Mouse (Mus musculus) forebrain, embryonic 16.5 days (tissue): Measurements from ENCODE around the gene Pitx1. TPM values are rescaled to one million over a fixed set of nuclear protein-coding genes. Genes with fewer than 3 reads are reported as not detected.

Experiments used
- ATAC-seq: fragments of 200-750 bp; cut with Nextera tagmentation; 2 replicates; pipeline ENCODE4 v1.8.0; 2017; ENCODE audit warnings: mild to moderate bottlenecking, moderate library complexity
- H3K27ac ChIP-seq: fragments of 300-500 bp; sonication (generic); 2 replicates; pipeline ENCODE4 v1.5.1; 2014; ENCODE audit warnings: low read length, control low read depth
- H3K27me3 ChIP-seq: fragments of 300-500 bp; sonication (generic); replicated peaks from 2 replicates; pipeline ENCODE4 v1.6.1; 2014; ENCODE audit warnings: low read length; ENCODE audit not compliant: control insufficient read depth, insufficient read depth
- H3K36me3 ChIP-seq: fragments of 300-500 bp; sonication (generic); 2 replicates; pipeline ENCODE4 v1.6.1; 2014; ENCODE audit not compliant: control insufficient read depth, insufficient read depth
- H3K4me1 ChIP-seq: fragments of 300-500 bp; sonication (generic); replicated peaks from 2 replicates; pipeline ENCODE4 v1.6.1; 2014; ENCODE audit warnings: low read length; ENCODE audit not compliant: control insufficient read depth, insufficient read depth
- H3K4me2 ChIP-seq: fragments of 300-500 bp; sonication (generic); 2 replicates; pipeline ENCODE4 v1.6.1; 2014; ENCODE audit warnings: mild to moderate bottlenecking, low read length, control low read depth
- H3K4me3 ChIP-seq: fragments of 300-500 bp; sonication (generic); replicated peaks from 2 replicates; pipeline ENCODE4 v1.5.1; 2014; ENCODE audit warnings: mild to moderate bottlenecking, low read length, control low read depth
- H3K9ac ChIP-seq: fragments of 300-500 bp; sonication (generic); replicated peaks from 2 replicates; pipeline ENCODE4 v1.6.1; 2014; ENCODE audit warnings: low read depth, low read length, control low read depth
- H3K9me3 ChIP-seq: fragments of 300-500 bp; sonication (generic); 2 replicates; pipeline ENCODE4 v1.6.1; 2016; ENCODE audit warnings: low read length; ENCODE audit not compliant: control insufficient read depth
- WGBS: fragments of 180-500 bp; shearing (Covaris S2); extraction: QIAGEN DNeasy Blood & Tissue Kit; methylation state at CpG from one replicate; pipeline ENCODE4 v1.1.7; 2014; 5-methylcytosine and 5-hydroxymethylcytosine counted together
- polyA plus RNA-seq: library from polyadenylated mRNA; unstranded; fragments of >200 nt; fragmentation: Nextera tagmentation; extraction: Ambion mirVana; gene quantifications from 2 replicates; pipeline ENCODE4 v1.2.1, GENCODE M21; 2015

The Pitx1 gene
- polyA plus RNA-seq, 1 experiment from 2014 or later = not detected

DNA sequence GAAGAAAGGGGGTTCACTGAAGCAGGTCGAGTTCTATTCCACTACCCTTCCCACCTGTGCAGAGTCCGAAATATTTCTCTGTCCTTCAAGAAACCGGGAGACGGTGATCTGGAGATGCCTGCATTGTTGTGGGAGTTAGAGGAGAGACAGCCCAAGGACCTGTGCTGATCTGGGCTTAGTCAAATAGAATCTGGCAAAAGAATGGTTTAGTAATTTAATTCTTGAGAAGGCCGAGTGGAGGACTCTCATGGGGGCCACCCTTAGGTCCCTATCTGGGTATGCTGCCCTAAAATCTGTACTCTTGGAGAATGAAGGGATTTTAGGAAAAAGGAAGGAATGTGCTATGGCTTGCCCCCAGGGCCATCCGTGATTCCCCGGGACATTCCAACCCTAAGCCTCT, 2.1 kb downstream of the Pitx1 start:
- no peak overlapping the region for H3K4me3 ChIP-seq
- WGBS = 2% methylated on average over 7 of the region's 7 CpGs
- no peak overlapping the region for H3K9ac ChIP-seq
- no peak overlapping the region for H3K4me2 ChIP-seq
- ATAC-seq = no peak
- peaks cover 19% of the 10 kb centered on the region for H3K4me1 ChIP-seq
- H3K9me3 ChIP-seq = 0 out of 2 replicates have a peak, but pooled peaks cover 2% of the 10 kb centered on the region
- H3K27ac ChIP-seq = no peak overlapping the region
- H3K36me3 ChIP-seq = no peaks in the 10 kb centered on the region
- peaks cover 80% of the 10 kb centered on the region for H3K27me3 ChIP-seq

DNA sequence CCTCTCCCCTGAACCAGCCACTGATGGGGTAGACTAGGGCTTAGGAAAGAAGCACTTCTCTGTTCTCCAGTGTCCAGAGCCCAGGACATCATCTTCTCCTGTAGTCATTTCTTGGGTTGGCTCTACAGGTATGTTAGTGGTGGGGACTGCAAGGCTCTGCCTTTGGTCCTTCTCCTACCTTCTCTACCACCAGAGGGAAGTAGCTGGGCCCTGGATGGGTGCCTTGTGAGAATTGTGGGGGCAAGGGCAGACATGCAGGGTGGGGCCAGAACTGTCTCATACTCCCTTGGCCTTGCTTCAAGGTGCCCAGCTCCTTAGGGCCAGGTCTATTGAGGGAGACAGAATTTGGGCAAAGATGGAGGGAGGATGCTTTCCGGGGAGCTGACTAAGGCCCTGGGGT, 3.4 kb downstream of the Pitx1 start:
- peaks cover 75% of the 10 kb centered on the region for H3K27me3 ChIP-seq
- H3K4me2 ChIP-seq = no peak overlapping the region
- no peak overlapping the region for H3K4me3 ChIP-seq
- H3K9ac ChIP-seq = no peak overlapping the region
- no peak for ATAC-seq
- 50% methylated on average over 1 of the region's 1 CpGs for WGBS
- 0 out of 2 replicates have a peak, but pooled peaks cover under 1% of the 10 kb centered on the region for H3K9me3 ChIP-seq
- peaks cover 19% of the 10 kb centered on the region for H3K4me1 ChIP-seq
- no peaks in the 10 kb centered on the region for H3K36me3 ChIP-seq
- H3K27ac ChIP-seq = no peak overlapping the region

DNA sequence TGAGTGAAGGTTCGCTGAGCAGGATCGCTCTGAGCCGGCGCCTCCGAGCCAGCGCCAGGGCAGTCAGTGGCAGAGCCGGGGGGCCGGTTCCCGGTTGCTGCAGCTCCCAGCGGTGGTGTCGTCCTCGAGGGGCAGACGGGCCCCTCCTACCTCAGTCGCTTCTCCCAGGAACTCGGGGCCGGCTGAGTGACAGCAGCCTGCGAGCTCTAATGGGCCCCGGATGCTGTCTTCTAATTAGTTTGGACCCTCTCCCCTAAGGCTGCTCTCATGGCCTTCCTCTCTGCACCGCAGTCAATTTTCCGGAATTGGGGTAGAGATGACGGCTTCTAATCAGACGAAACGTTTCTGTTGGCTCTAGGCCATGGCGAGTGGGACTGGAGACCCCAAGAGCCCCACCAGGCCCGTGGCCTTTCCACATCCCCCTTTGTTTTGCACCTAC, 4.3 kb downstream of the Pitx1 start:
- under 1% methylated on average over 25 of the region's 25 CpGs for WGBS
- H3K9ac ChIP-seq = no peak overlapping the region
- no peak for ATAC-seq
- no peak overlapping the region for H3K4me3 ChIP-seq
- H3K4me1 ChIP-seq = peaks cover 19% of the 10 kb centered on the region
- H3K27me3 ChIP-seq = peaks cover 68% of the 10 kb centered on the region
- H3K36me3 ChIP-seq = no peaks in the 10 kb centered on the region
- H3K9me3 ChIP-seq = no peaks in the 10 kb centered on the region
- H3K4me2 ChIP-seq = no peak overlapping the region
- H3K27ac ChIP-seq = no peak overlapping the region

DNA sequence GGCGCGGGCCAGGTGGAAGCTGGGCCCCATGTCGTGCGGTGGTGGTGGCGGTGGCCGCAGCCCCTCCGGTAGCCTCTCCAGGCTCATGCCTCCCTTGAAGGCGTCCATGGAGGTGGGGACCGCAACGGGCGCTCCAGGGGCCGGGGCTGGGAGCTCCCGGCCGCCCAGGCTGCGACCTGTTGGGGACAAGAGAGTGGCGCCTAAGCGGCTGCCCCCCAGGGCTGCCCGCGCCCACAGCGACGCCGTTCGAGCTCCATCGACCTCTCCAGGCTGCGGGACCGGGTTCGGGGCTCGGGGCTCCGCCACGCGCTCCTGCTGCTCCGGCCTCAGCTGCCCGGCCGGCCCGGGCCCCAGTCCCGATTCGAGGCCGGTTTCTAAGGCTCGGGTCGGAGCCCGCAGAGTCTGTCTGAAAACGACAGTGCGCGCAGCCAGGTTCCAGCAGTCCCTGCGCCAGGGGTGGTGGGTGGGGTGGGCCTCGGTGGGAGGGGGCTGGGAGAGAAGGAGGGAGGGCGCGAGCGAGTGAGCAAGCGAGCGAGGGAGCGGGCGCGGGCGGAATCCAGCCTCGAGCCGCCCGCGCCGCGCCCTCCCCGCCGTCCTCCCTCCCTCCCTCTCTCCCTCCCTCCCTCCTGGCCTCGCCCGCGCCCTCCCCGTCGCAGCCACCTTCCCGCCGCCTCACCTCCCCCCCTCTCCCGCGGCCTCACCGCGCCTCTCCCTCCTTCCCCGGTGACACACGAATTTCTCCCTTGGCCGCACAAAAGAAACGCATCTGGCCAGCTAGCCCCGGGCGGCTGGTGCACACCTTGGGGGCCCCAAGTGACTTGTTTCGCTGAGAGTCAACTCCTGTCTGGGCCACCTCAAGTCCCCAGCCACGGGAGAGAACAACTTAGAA, 4.9 kb downstream of the Pitx1 start:
- 0% methylated on average over 61 of the region's 82 CpGs for WGBS
- Histone ChIP-seq H3K9ac (no peak overlapping the region), H3K4me3 (peak overlapping the region; percentile 13; the same call in 1 of the 2 replicates)

DNA sequence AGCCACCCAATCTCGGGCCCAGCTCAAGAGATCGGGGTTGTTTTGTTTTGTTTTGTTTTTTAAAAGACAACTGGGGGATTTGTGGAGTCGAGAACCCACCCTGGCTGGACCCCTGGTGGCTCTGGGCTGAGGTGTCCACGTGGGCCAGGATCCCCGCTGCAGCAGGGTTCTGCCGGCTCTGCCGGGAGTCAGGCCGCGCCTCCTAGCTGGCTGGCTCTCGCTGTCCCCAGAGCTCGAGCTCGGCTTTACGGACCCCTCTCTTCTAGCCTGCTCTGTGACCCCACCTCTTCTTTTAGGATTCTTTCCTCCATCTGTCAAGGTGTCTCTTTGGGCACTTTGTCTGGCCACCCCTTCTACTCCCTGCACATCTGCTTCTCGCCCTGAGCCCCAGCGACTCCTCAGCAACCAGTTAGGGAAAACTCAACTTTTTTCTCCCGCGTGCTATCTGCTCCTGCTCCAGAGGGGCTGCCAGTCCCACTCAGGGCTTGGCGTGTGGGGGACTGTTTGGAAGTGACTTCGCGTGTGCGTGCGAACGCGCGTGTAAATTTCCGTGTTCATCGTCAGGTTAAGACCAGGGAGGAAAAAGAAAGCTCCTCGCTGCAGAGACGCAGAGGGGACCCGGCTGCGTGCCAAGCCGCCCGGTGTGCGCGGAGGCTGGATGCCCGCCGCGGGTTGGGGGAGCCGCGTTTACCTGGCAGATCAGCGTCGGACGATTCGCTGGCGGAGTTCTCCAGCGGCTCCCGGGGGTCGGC, 5.7 kb downstream of the Pitx1 start:
- H3K9ac ChIP-seq = no peak overlapping the region
- H3K9me3 ChIP-seq = no peaks in the 10 kb centered on the region

More for the DNA sequence above, 4.9 kb downstream of the Pitx1 start:
- ATAC-seq = no peak
- no peaks in the 10 kb centered on the region for H3K9me3 ChIP-seq
- H3K4me1 ChIP-seq = peaks cover 20% of the 10 kb centered on the region
- H3K27ac ChIP-seq = no peak overlapping the region
- H3K36me3 ChIP-seq = no peaks in the 10 kb centered on the region
- no peak overlapping the region for H3K4me2 ChIP-seq
- H3K27me3 ChIP-seq = peaks cover 64% of the 10 kb centered on the region

DNA sequence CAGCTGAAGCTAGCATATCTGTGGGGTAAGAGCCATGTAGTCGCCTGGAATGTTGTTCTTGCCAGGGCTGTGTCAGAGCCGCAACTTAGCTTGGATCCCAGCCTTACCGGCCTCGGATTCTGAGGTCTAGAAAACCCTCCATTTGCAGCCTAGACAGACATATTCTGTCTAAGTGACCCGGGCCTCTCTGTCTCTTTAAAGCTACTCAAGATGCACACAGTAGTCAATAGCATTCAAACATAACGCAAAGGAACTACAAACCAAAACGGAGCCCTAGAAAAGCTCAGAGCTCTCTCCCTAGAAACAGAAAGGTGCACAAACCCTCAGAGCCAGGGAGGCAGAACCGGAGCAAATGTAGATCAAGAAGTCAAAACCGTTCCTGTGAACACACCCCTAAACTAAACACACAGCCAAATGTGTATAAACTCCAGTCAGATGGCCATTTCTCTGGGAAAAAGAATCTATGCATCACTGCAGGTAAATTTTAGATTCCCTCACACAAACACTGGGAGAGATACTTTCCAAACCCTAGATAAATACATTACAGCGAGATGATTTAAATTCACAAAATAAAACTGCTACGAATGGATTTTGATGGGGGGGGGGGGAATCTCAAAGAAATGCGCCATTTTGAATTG, 6.9 kb downstream of the Pitx1 start:
- Histone ChIP-seq H3K4me3 (no peak overlapping the region), H3K36me3 (no peaks in the 10 kb centered on the region), H3K27ac (no peak overlapping the region), H3K4me1 (peaks cover 18% of the 10 kb centered on the region), H3K9ac (no peak overlapping the region), H3K9me3 (no peaks in the 10 kb centered on the region), H3K4me2 (no peak overlapping the region), H3K27me3 (peaks cover 67% of the 10 kb centered on the region)
- ATAC-seq = no peak
- WGBS = 3% methylated on average over 12 of the region's 12 CpGs

More for the DNA sequence above, 5.7 kb downstream of the Pitx1 start:
- no peak; the same call in 1 of the 2 replicates for ATAC-seq
- peaks cover 66% of the 10 kb centered on the region for H3K27me3 ChIP-seq
- no peak overlapping the region for H3K27ac ChIP-seq
- no peaks in the 10 kb centered on the region for H3K36me3 ChIP-seq
- no peak overlapping the region for H3K4me3 ChIP-seq
- no peak overlapping the region for H3K4me2 ChIP-seq
- WGBS = under 1% methylated on average over 48 of the region's 48 CpGs
- peaks cover 18% of the 10 kb centered on the region for H3K4me1 ChIP-seq

DNA sequence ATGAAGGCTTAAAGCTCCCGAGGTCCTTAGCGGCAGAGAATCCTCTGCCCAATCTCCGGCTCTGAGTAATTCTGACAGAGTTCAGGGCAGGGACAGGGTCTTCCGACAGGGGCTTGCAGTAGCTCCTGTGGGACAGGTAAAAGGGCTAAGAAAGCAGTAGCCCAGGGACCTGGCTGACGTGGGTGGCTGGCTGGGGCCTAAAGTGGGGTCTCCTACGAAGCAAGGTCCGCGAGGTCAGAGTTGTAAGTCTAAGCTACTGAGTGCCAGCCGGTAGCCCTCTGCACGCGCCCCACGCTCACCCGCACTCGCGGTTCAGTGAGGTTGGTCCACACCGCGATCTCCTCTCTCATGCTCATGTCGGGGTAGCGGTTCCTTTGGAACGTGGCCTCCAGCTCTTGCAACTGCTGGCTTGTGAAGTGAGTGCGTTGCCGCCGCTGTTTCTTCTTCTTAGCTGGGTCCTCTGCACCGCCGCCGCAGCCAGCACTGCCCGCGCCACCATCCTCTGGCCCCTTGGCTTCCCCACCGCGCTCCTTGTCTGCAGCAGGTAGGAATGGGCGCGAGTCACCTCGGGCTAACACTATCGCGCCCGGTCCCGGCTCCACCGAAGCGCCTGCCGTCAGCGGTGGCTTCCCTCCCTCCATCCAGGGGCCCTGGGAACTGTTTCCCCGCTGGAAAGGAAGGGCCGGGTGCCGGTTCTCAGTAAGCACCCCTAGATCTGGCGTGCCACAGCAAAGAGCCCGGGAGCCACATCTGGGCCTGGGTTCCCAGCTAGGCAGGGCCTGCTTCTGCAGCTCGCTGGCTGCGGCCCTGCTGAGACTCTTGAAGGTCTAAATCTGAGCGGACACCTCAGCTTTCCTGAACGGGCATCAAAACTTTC, 7.6 kb downstream of the Pitx1 start:
- peaks cover 18% of the 10 kb centered on the region for H3K4me1 ChIP-seq
- H3K27me3 ChIP-seq = peaks cover 67% of the 10 kb centered on the region
- H3K4me2 ChIP-seq = no peak overlapping the region
- no peaks in the 10 kb centered on the region for H3K9me3 ChIP-seq
- ATAC-seq = no peak
- H3K27ac ChIP-seq = no peak overlapping the region
- no peak overlapping the region for H3K4me3 ChIP-seq
- no peaks in the 10 kb centered on the region for H3K36me3 ChIP-seq
- no peak overlapping the region for H3K9ac ChIP-seq
- whole genome bisulfite sequencing = under 1% methylated on average over 50 of the region's 50 CpGs

- peaks cover 67% of the 10 kb centered on the region for H3K27me3 ChIP-seq
- peaks cover 18% of the 10 kb centered on the region for H3K4me1 ChIP-seq
- no peak overlapping the region for H3K4me3 ChIP-seq
- H3K4me2 ChIP-seq = no peak overlapping the region
- no peak overlapping the region for H3K9ac ChIP-seq
- H3K36me3 ChIP-seq = no peaks in the 10 kb centered on the region
- H3K27ac ChIP-seq = no peak overlapping the region
- WGBS = under 1% methylated on average over 6 of the region's 6 CpGs
- H3K9me3 ChIP-seq = no peaks in the 10 kb centered on the region
- ATAC-seq = no peak
These were observed 8.3 kb downstream of the Pitx1 start for GRCm38 (mm10) chr13:55827679-55828140.
